Mouse (Mus musculus) c-Kit-positive CD71-positive TER-119-negative erythroid progenitor cells, embryonic 14.5 days (primary cell): ENCODE measurements around the gene Otog.

Experiments used
- DNase-seq: peaks from one replicate; pipeline ENCODE4 v3.0.0-alpha.2; 2013; ENCODE audit warnings: low read depth

The Otog gene

GRCm38 (mm10) chr7:46240696-46241095 lies at the start of gene Otog:
Gene Otog (plus strand): TSS chr7:46240987.
- no peak for DNase-seq

- no peak for DNase-seq
Measured at GRCm38 (mm10) chr7:46195356-46195755, 45.4 kb upstream of the Otog start.

GRCm38 (mm10) chr7:46200021-46200420 lies 40.8 kb upstream of the Otog start:
- no peak for DNase-seq

- no peak for DNase-seq
Measured at GRCm38 (mm10) chr7:46201649-46202048, 39.1 kb upstream of the Otog start.

GRCm38 (mm10) chr7:46204046-46204471 lies 36.7 kb upstream of the Otog start:
- no peak for DNase-seq

GRCm38 (mm10) chr7:46204775-46205174 lies 36.0 kb upstream of the Otog start:
- no peak for DNase-seq

- no peak for DNase-seq
Measured at GRCm38 (mm10) chr7:46208131-46208530, 32.7 kb upstream of the Otog start.

GRCm38 (mm10) chr7:46210276-46210675 lies 30.5 kb upstream of the Otog start:
- no peak for DNase-seq

GRCm38 (mm10) chr7:46216481-46216880 lies 24.3 kb upstream of the Otog start:
- no peak for DNase-seq

GRCm38 (mm10) chr7:46218415-46218814 lies 22.4 kb upstream of the Otog start:
- DNase-seq: peak; percentile 21

- DNase-seq: no peak
Measured at GRCm38 (mm10) chr7:46220591-46221129, 20.1 kb upstream of the Otog start.

GRCm38 (mm10) chr7:46226253-46226652 lies 14.5 kb upstream of the Otog start:
- DNase-seq: peak; percentile 20

- DNase-seq: no peak
Measured at GRCm38 (mm10) chr7:46226936-46227335, 13.9 kb upstream of the Otog start.

- DNase-seq: no peak
Measured at GRCm38 (mm10) chr7:46235948-46236347, 4.8 kb upstream of the Otog start.

GRCm38 (mm10) chr7:46236363-46236762 lies 4.4 kb upstream of the Otog start:
- DNase-seq: no peak

- no peak for DNase-seq
Measured at GRCm38 (mm10) chr7:46237192-46237591, 3.6 kb upstream of the Otog start.

- no peak for DNase-seq
Measured at GRCm38 (mm10) chr7:46238346-46238745, 2.4 kb upstream of the Otog start, which contains the start of gene Ush1c. Gene Ush1c (minus strand): TSS chr7:46238503.

- DNase-seq: no peak
Measured at GRCm38 (mm10) chr7:46240091-46240490, 696 bp upstream of the Otog start.

- no peak for DNase-seq
Measured at GRCm38 (mm10) chr7:46246876-46247275, 6.1 kb downstream of the Otog start.

- no peak for DNase-seq
Measured at GRCm38 (mm10) chr7:46247606-46248005, 6.8 kb downstream of the Otog start.

GRCm38 (mm10) chr7:46251841-46252240 lies 11.1 kb downstream of the Otog start:
- DNase-seq: no peak

GRCm38 (mm10) chr7:46276156-46276555 lies 35.4 kb downstream of the Otog start:
- no peak for DNase-seq

- peak; percentile 28 for DNase-seq
Measured at GRCm38 (mm10) chr7:46279946-46280345, 39.2 kb downstream of the Otog start.

GRCm38 (mm10) chr7:46280896-46281295 lies 40.1 kb downstream of the Otog start:
- no peak for DNase-seq

- no peak for DNase-seq
Measured at GRCm38 (mm10) chr7:46282276-46282675, 41.5 kb downstream of the Otog start.
